Mouse (Mus musculus) hindbrain, embryonic 15.5 days (tissue): ENCODE measurements around the gene Ehmt2. TPM values are rescaled to one million over a fixed set of nuclear protein-coding genes. Genes with fewer than 3 reads are reported as not detected.
"Not testable (repeated sequence)": the region's sequence is repeated elsewhere in the genome, so short reads cannot be mapped to it uniquely, and the experiment has no call there.

Source experiments
- ATAC-seq: fragments of 200-750 bp; cut with Nextera tagmentation; 2 replicates; pipeline ENCODE4 v1.8.0; 2017; ENCODE audit warnings: low read depth, moderate number of reproducible peaks, moderate TSS enrichment; ENCODE audit not compliant: low FRiP score
- H3K27ac ChIP-seq: fragments of 300-500 bp; sonication (generic); replicated peaks from 2 replicates; pipeline ENCODE4 v1.5.1; 2015; ENCODE audit warnings: mild to moderate bottlenecking, inconsistent platforms
- H3K27me3 ChIP-seq: fragments of 300-500 bp; sonication (generic); 2 replicates; pipeline ENCODE4 v1.6.1; 2015; ENCODE audit warnings: control low read depth, inconsistent platforms
- H3K36me3 ChIP-seq: fragments of 300-500 bp; sonication (generic); 2 replicates; pipeline ENCODE4 v1.6.1; 2015; ENCODE audit warnings: control low read depth, inconsistent platforms
- H3K4me1 ChIP-seq: fragments of 300-500 bp; sonication (generic); replicated peaks from 2 replicates; pipeline ENCODE4 v1.6.1; 2015; ENCODE audit warnings: control low read depth, inconsistent platforms
- H3K4me2 ChIP-seq: fragments of 300-500 bp; sonication (generic); 2 replicates; pipeline ENCODE4 v1.6.1; 2015; ENCODE audit warnings: moderate library complexity, mild to moderate bottlenecking, inconsistent platforms
- H3K4me3 ChIP-seq: fragments of 300-500 bp; sonication (generic); 2 replicates; pipeline ENCODE4 v1.5.1; 2015; ENCODE audit warnings: mild to moderate bottlenecking, inconsistent platforms
- H3K9ac ChIP-seq: fragments of 300-500 bp; sonication (generic); 2 replicates; pipeline ENCODE4 v1.6.1; 2015; ENCODE audit warnings: inconsistent platforms
- H3K9me3 ChIP-seq: fragments of 300-500 bp; sonication (generic); 2 replicates; pipeline ENCODE4 v1.6.1; 2016; ENCODE audit warnings: control low read depth, inconsistent platforms
- WGBS: fragments of 180-500 bp; shearing (Covaris S2); methylation state at CpG from one replicate; pipeline ENCODE4 v1.1.7; 2015; 5-methylcytosine and 5-hydroxymethylcytosine counted together
- polyA plus RNA-seq: library from polyadenylated mRNA; unstranded; fragments of >200 nt; fragmentation: Nextera tagmentation; extraction: Ambion mirVana; gene quantifications from 2 replicates; pipeline ENCODE4 v1.2.1, GENCODE M21; 2015

The Ehmt2 gene
- polyA plus RNA-seq, 1 experiment from 2014 or later: 96.7 TPM

- peak overlapping the region; percentile 96 for H3K4me2 ChIP-seq
- 0% methylated on average over 16 of the region's 51 CpGs for WGBS
- peak; percentile 92 for ATAC-seq
These were observed 4.1 kb upstream of the Ehmt2 start for GRCm38 (mm10) chr17:34894074-34894597.

DNA sequence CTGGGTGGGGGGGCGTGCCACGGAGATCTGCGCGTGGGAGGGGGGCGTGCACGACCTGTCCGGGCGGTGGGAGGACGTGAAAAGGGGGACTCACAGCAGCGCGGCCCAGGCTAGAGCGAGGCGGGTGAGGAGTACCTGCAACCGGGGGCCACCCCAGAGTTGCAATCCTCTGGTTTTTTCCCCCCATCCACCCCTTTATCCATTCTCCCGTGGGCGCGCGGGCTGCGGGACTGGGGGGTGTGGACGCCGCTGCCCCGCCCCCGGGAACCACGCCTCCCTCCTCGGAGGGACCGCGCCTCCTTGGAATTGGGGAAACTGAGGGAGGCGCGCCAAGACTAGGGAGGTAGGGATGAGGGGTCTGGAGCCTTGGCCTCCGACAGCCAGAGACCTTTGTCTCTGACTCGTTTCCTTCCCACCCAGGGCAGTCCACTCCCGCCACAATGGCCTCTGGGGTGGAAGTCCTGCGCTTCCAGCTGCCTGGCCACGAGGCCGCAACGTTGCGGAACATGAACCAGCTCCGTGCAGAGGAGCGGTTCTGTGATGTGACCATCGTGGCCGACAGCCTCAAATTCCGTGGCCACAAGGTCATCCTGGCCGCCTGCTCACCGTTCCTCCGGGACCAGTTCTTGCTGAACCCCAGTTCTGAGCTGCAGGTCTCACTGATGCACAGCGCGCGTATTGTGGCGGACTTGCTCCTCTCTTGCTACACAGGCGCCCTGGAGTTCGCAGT, 3.3 kb upstream of the Ehmt2 start:
- Histone ChIP-seq H3K36me3 (no peaks in the 10 kb centered on the region; the same call in 1 of the 2 replicates), H3K9ac (peak overlapping the region; percentile 81), H3K9me3 (no peaks in the 10 kb centered on the region), H3K4me3 (peak overlapping the region; percentile 74), H3K27me3 (no peaks in the 10 kb centered on the region), H3K27ac (peak overlapping the region; percentile 91), H3K4me2 (peak overlapping the region; percentile 96), H3K4me1 (peaks cover 40% of the 10 kb centered on the region)
- 5% methylated on average over 51 of the region's 51 CpGs for WGBS
- ATAC-seq: peak; percentile 31

More at GRCm38 (mm10) chr17:34894074-34894597, 4.1 kb upstream of the Ehmt2 start:
- Histone ChIP-seq H3K36me3 (no peaks in the 10 kb centered on the region; the same call in 1 of the 2 replicates), H3K4me1 (peaks cover 35% of the 10 kb centered on the region), H3K27ac (peak overlapping the region; percentile 91), H3K9me3 (no peaks in the 10 kb centered on the region), H3K9ac (peak overlapping the region; percentile 81), H3K27me3 (no peaks in the 10 kb centered on the region), H3K4me3 (peak overlapping the region; percentile 74)

DNA sequence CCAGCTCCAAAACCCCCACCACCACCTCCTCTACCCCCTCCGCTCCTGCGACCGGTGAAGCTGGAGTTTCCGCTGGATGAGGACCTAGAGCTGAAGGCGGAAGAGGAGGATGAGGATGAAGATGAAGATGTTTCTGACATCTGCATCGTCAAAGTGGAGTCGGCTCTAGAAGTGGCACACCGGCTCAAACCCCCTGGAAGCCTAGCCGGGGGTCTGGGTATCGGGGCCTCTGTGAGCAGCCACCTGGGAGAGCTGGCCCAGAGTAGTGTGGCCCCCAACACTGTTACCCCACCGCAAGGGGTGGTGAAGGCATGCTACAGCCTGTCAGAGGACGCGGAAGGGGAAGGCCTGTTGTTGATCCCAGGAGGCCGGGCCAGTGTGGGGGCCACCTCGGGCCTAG, 2.5 kb upstream of the Ehmt2 start:
- ATAC-seq: no peak
- Histone ChIP-seq H3K27me3 (no peaks in the 10 kb centered on the region), H3K4me3 (peak overlapping the region; percentile 74), H3K36me3 (no peaks in the 10 kb centered on the region; the same call in 1 of the 2 replicates), H3K9me3 (no peaks in the 10 kb centered on the region), H3K9ac (peak overlapping the region; percentile 81), H3K4me1 (peaks cover 47% of the 10 kb centered on the region), H3K4me2 (peak overlapping the region; percentile 96), H3K27ac (peak overlapping the region; percentile 91)
- WGBS: 90% methylated on average over 15 of the region's 15 CpGs

- Histone ChIP-seq H3K4me3 (peak overlapping the region; percentile 74; the same call in 1 of the 2 replicates), H3K27ac (no peak overlapping the region)
- WGBS: 87% methylated on average over 17 of the region's 17 CpGs
These were observed 1.9 kb upstream of the Ehmt2 start for GRCm38 (mm10) chr17:34896366-34896765.

GRCm38 (mm10) chr17:34897373-34898159, 703 bp upstream of the Ehmt2 start:
- ATAC-seq: no peak
- Histone ChIP-seq H3K9ac (peak overlapping the region; percentile 99), H3K4me2 (peak overlapping the region; percentile 96), H3K27ac (peak overlapping the region; percentile 98), H3K9me3 (no peaks in the 10 kb centered on the region), H3K4me3 (peak overlapping the region; percentile 92), H3K36me3 (peaks cover 14% of the 10 kb centered on the region), H3K27me3 (no peaks in the 10 kb centered on the region), H3K4me1 (peaks cover 55% of the 10 kb centered on the region)
- 21% methylated on average over 10 of the region's 10 CpGs for WGBS

More at GRCm38 (mm10) chr17:34896366-34896765, 1.9 kb upstream of the Ehmt2 start:
- ATAC-seq: no peak
- H3K27me3 ChIP-seq: no peaks in the 10 kb centered on the region
- H3K9ac ChIP-seq: no peak overlapping the region
- no peaks in the 10 kb centered on the region for H3K9me3 ChIP-seq
- H3K4me2 ChIP-seq: peak overlapping the region; percentile 96
- H3K36me3 ChIP-seq: peaks cover 4% of the 10 kb centered on the region
- peaks cover 54% of the 10 kb centered on the region for H3K4me1 ChIP-seq

- no peaks in the 10 kb centered on the region for H3K27me3 ChIP-seq
- peak overlapping the region; percentile 92 for H3K4me3 ChIP-seq
- 0% methylated on average over 28 of the region's 47 CpGs for WGBS
- peak overlapping the region; percentile 99 for H3K9ac ChIP-seq
- H3K27ac ChIP-seq: peak overlapping the region; percentile 98
- no peaks in the 10 kb centered on the region for H3K9me3 ChIP-seq
- H3K4me2 ChIP-seq: peak overlapping the region; percentile 96
- peak; percentile 1; the same call in 1 of the 2 replicates for ATAC-seq
- H3K36me3 ChIP-seq: peaks cover 25% of the 10 kb centered on the region
- H3K4me1 ChIP-seq: peaks cover 50% of the 10 kb centered on the region
These were observed 410 bp downstream of the Ehmt2 start for GRCm38 (mm10) chr17:34898706-34899052.

GRCm38 (mm10) chr17:34899053-34899889, 1.0 kb downstream of the Ehmt2 start:
- peaks cover 30% of the 10 kb centered on the region for H3K36me3 ChIP-seq
- H3K27ac ChIP-seq: peak overlapping the region; percentile 98
- H3K4me3 ChIP-seq: peak overlapping the region; percentile 92
- peaks cover 48% of the 10 kb centered on the region for H3K4me1 ChIP-seq
- 0% methylated on average over 33 of the region's 45 CpGs for WGBS
- H3K9me3 ChIP-seq: no peaks in the 10 kb centered on the region
- peak overlapping the region; percentile 96 for H3K4me2 ChIP-seq
- no peaks in the 10 kb centered on the region for H3K27me3 ChIP-seq
- peak overlapping the region; percentile 99 for H3K9ac ChIP-seq
- peak; percentile 4; the same call in 1 of the 2 replicates for ATAC-seq

GRCm38 (mm10) chr17:34899890-34900243, 1.6 kb downstream of the Ehmt2 start:
- Histone ChIP-seq H3K4me3 (peak overlapping the region; percentile 92), H3K4me2 (peak overlapping the region; percentile 96), H3K27ac (peak overlapping the region; percentile 98), H3K36me3 (peaks cover 36% of the 10 kb centered on the region), H3K9ac (peak overlapping the region; percentile 99), H3K9me3 (no peaks in the 10 kb centered on the region), H3K27me3 (no peaks in the 10 kb centered on the region), H3K4me1 (peaks cover 48% of the 10 kb centered on the region)
- ATAC-seq: no peak
- 2% methylated on average over 5 of the region's 5 CpGs for WGBS

GRCm38 (mm10) chr17:34900826-34901225, 2.6 kb downstream of the Ehmt2 start:
- H3K27ac ChIP-seq, H3K27me3 ChIP-seq, H3K9me3 ChIP-seq, ATAC-seq, H3K9ac ChIP-seq: not testable (repeated sequence)
- peaks cover 40% of the 10 kb centered on the region for H3K4me1 ChIP-seq
- H3K4me3 ChIP-seq: 0 out of 2 replicates have a peak overlapping the region, but pooled peaks have one; percentile 92
- peaks cover 44% of the 10 kb centered on the region for H3K36me3 ChIP-seq
- peak overlapping the region; percentile 96 for H3K4me2 ChIP-seq

GRCm38 (mm10) chr17:34901948-34902347, 3.7 kb downstream of the Ehmt2 start:
- ATAC-seq, H3K27me3 ChIP-seq, H3K9ac ChIP-seq, H3K9me3 ChIP-seq, H3K27ac ChIP-seq, H3K4me3 ChIP-seq, H3K4me2 ChIP-seq: not testable (repeated sequence)
- WGBS: 94% methylated on average over 9 of the region's 10 CpGs
- Histone ChIP-seq H3K36me3 (peaks cover 55% of the 10 kb centered on the region), H3K4me1 (peaks cover 29% of the 10 kb centered on the region)

DNA sequence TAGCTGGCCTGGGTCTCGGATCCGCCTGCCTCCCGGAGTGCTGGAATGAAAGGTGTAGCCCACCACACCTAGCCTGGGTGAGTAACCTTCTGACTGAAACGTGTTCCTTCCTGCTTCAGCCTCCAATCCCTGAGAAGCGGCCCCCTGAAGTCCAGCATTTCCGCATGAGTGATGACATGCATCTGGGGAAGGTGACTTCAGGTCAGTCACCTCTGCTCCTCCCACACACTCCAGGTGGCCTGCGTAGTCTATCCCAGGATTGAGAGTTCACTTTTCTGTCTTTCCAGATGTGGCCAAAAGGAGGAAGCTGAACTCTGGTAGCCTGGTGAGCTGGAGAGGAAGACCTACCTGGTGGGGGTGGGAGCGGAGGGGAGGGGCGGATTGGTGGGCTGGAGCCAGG, 4.6 kb downstream of the Ehmt2 start:
- WGBS: 91% methylated on average over 9 of the region's 9 CpGs
- H3K36me3 ChIP-seq: peaks cover 65% of the 10 kb centered on the region
- no peak for ATAC-seq

More for the DNA sequence above, 4.6 kb downstream of the Ehmt2 start:
- no peak overlapping the region for H3K9ac ChIP-seq
- H3K9me3 ChIP-seq: no peaks in the 10 kb centered on the region
- H3K27ac ChIP-seq: no peak overlapping the region
- no peaks in the 10 kb centered on the region for H3K27me3 ChIP-seq
- peaks cover 20% of the 10 kb centered on the region for H3K4me1 ChIP-seq
- no peak overlapping the region for H3K4me3 ChIP-seq
- no peak overlapping the region for H3K4me2 ChIP-seq
